Comparison of ENCODE assay signal across 20 mouse cellular contexts in the genomic region with DNA sequence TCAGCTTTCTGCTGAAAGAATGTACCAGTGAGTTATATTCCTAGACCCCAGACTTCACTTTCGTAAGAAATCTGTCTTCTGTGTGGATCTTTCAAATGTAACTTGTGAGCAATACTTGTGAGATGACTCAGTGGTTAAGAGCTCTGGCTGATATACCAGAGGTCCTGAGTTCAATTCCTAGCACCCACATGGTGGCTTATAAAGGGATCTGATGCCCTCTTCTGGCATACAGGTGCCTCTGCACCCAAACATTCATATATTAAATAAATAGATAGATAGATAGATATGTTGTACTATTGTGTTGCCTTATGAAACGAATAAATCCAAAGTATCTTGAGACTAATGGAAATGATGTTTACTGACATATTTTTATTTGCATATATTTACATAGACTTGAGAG. TPM values are rescaled to one million over a fixed set of nuclear protein-coding genes. Genes with fewer than 3 reads are reported as not detected.
DNase-seq lines count a peak whose midpoint lies in the region; ATAC-seq and TF ChIP-seq lines count a peak whose summit lies in the region.
"Had no signal": no experiment of that assay in that cellular context is flagged by ENCODE, and none has a peak within 500 bp of the region (broad histone marks: within the 10 kb centered on the region; RNA-seq: fewer than 3 reads in every experiment).

No protein-coding gene starts in this region.

- H3K9me3 ChIP-seq in kidney, postnatal 0 days (replicated peaks; ENCODE audit: low read length): no peaks in the 10 kb centered on the region
- H3K9me3 ChIP-seq in midbrain, postnatal 0 days (ENCODE audit: low read length): no peaks in the 10 kb centered on the region
- H3K9me3 ChIP-seq in midbrain, embryonic 14.5 days (ENCODE audit: control insufficient read depth, low read length): no peaks in the 10 kb centered on the region
- H3K9me3 ChIP-seq: limb, embryonic 12.5 days; liver, embryonic 15.5 days had no signal

- H3K36me3 ChIP-seq in kidney, postnatal 0 days (ENCODE audit: insufficient read depth, low read length): peaks cover 44% of the 10 kb centered on the region
- H3K36me3 ChIP-seq in midbrain, postnatal 0 days (ENCODE audit: insufficient read depth, low read length): peaks cover 48% of the 10 kb centered on the region
- peaks cover 63% of the 10 kb centered on the region for H3K36me3 ChIP-seq in midbrain, embryonic 14.5 days (ENCODE audit: control insufficient read depth, insufficient read depth, low read length)

- WGBS in kidney, postnatal 0 days: 90% methylated on average over 2 of the region's 2 CpGs
- 88% methylated on average over 2 of the region's 2 CpGs for WGBS in midbrain, postnatal 0 days
- 94% methylated on average over 2 of the region's 2 CpGs for WGBS in midbrain, embryonic 14.5 days

- no peak for ATAC-seq in kidney, postnatal 0 days (replicated peaks; ENCODE audit: low FRiP score, low read depth)
- no peak for ATAC-seq in midbrain, postnatal 0 days (ENCODE audit: low FRiP score)
- no peak for ATAC-seq in midbrain, embryonic 14.5 days (ENCODE audit: low FRiP score, low TSS enrichment)
- ATAC-seq: midbrain, embryonic 16.5 days; Patski had no signal

- peak; percentile 38; the same call in 1 of the 2 replicates for TF ChIP-seq CTCF in kidney, postnatal 0 days (IDR thresholded peaks at IDR 0.05; ENCODE audit: low read depth)
- peak; percentile 21; the same call in 1 of the 2 replicates for TF ChIP-seq CTCF in midbrain, postnatal 0 days (IDR thresholded peaks at IDR 0.05)

- H3K27me3 ChIP-seq in kidney, postnatal 0 days (ENCODE audit: insufficient read depth, low read length): no peaks in the 10 kb centered on the region
- no peaks in the 10 kb centered on the region for H3K27me3 ChIP-seq in midbrain, postnatal 0 days (ENCODE audit: insufficient read depth, low read length)
- no peaks in the 10 kb centered on the region for H3K27me3 ChIP-seq in midbrain, embryonic 14.5 days (ENCODE audit: control insufficient read depth, insufficient read depth, low read length)
- H3K27me3 ChIP-seq: limb, embryonic 12.5 days; liver, embryonic 15.5 days; Patski had no signal

- no peak overlapping the region for H3K9ac ChIP-seq in kidney, postnatal 0 days (ENCODE audit: low read depth, low read length)
- no peak overlapping the region for H3K9ac ChIP-seq in midbrain, postnatal 0 days (replicated peaks; ENCODE audit: low read length, poor library complexity, severe bottlenecking)
- H3K9ac ChIP-seq in midbrain, embryonic 14.5 days (replicated peaks; ENCODE audit: low read length): no peak overlapping the region
- H3K9ac ChIP-seq: hindbrain, embryonic 14.5 days; limb, embryonic 12.5 days; liver, embryonic 15.5 days had no signal

- no peaks in the 10 kb centered on the region for H3K4me1 ChIP-seq in kidney, postnatal 0 days (replicated peaks; ENCODE audit: insufficient read depth, low read length)
- no peaks in the 10 kb centered on the region for H3K4me1 ChIP-seq in midbrain, postnatal 0 days (ENCODE audit: insufficient read depth, low read length)
- H3K4me1 ChIP-seq in midbrain, embryonic 14.5 days (ENCODE audit: control insufficient read depth, insufficient read depth, low read length): 0 out of 2 replicates have a peak, but pooled peaks cover 3% of the 10 kb centered on the region

- no peak overlapping the region for H3K4me2 ChIP-seq in kidney, postnatal 0 days (ENCODE audit: low read length)
- no peak overlapping the region for H3K4me2 ChIP-seq in midbrain, postnatal 0 days (ENCODE audit: low read depth, low read length, poor library complexity, severe bottlenecking)
- no peak overlapping the region for H3K4me2 ChIP-seq in midbrain, embryonic 14.5 days (ENCODE audit: low read length)
- H3K4me2 ChIP-seq: hindbrain, embryonic 14.5 days; limb, embryonic 12.5 days; liver, embryonic 15.5 days had no signal

- H3K4me3 ChIP-seq in kidney, postnatal 0 days (replicated peaks; ENCODE audit: low read depth, low read length): no peak overlapping the region
- no peak overlapping the region for H3K4me3 ChIP-seq in midbrain, postnatal 0 days (ENCODE audit: low read depth, low read length)
- no peak overlapping the region for H3K4me3 ChIP-seq in midbrain, embryonic 14.5 days (replicated peaks; ENCODE audit: low read depth, low read length)
- H3K4me3 ChIP-seq: limb, embryonic 12.5 days; liver, embryonic 15.5 days had no signal

- no peak for DNase-seq in kidney, postnatal 0 days (ENCODE audit: low spot score)
- no peak for DNase-seq in kidney, adult 9 months
- DNase-seq in midbrain, postnatal 0 days (ENCODE audit: low spot score): no peak
- DNase-seq in midbrain, embryonic 14.5 days: no peak
- peak; percentile 39 for DNase-seq in NIH3T3 (ENCODE audit: low read depth)
- DNase-seq in right cerebral cortex, postnatal 10 days (ENCODE audit: low spot score in 2 of 2): no peak
- no peak for DNase-seq in natural killer cell, adult 2 months (ENCODE audit: low spot score in 2 of 2)
- DNase-seq: adrenal gland, postnatal 25 days; cerebellum, adult 18-20 months; heart, adult 11 months; heart, postnatal 36 days; kidney, adult 11 months; kidney, postnatal 25 days; layer of hippocampus, adult 9-11 months; right cerebral cortex, postnatal 4 days had no signal

- H3K27ac ChIP-seq in kidney, postnatal 0 days: no peak overlapping the region
- H3K27ac ChIP-seq in midbrain, postnatal 0 days (ENCODE audit: low read depth, low read length): no peak overlapping the region
- H3K27ac ChIP-seq in midbrain, embryonic 14.5 days (replicated peaks; ENCODE audit: low read depth, low read length): no peak overlapping the region
- H3K27ac ChIP-seq: hindbrain, embryonic 14.5 days; limb, embryonic 12.5 days; liver, embryonic 15.5 days had no signal

RNA-seq across cellular contexts. Expression of a gene that starts 5.0 kb away (rescaled TPM):
- polyA plus RNA-seq in kidney, postnatal 0 days (2015; fragmentation: Nextera tagmentation; extraction: Ambion mirVana): 11.3 and 14.8 TPM in 2 replicates
- total RNA-seq in midbrain, postnatal 0 days (2014; rRNA removed): 7.0 and 15.5 TPM in 2 replicates
- 22.1 and 24.7 TPM in 2 replicates for polyA plus RNA-seq in midbrain, postnatal 0 days (2015; fragmentation: Nextera tagmentation; extraction: Ambion mirVana)
- polyA plus RNA-seq in midbrain, embryonic 14.5 days (2014; fragmentation: Nextera tagmentation; extraction: Ambion mirVana): 11.4 and 13.4 TPM in 2 replicates

RNA-seq across cellular contexts. Expression of a gene that starts 53.6 kb away (rescaled TPM):
- 35.1 and 39.2 TPM in 2 replicates for polyA plus RNA-seq in kidney, postnatal 0 days (2015; fragmentation: Nextera tagmentation; extraction: Ambion mirVana)
- total RNA-seq in midbrain, postnatal 0 days (2014; rRNA removed): 54.5 and 78.4 TPM in 2 replicates
- polyA plus RNA-seq in midbrain, postnatal 0 days (2015; fragmentation: Nextera tagmentation; extraction: Ambion mirVana): 48.9 and 55.7 TPM in 2 replicates
- polyA plus RNA-seq in midbrain, embryonic 14.5 days (2014; fragmentation: Nextera tagmentation; extraction: Ambion mirVana): 57.3 and 59.1 TPM in 2 replicates

RNA-seq across cellular contexts. Expression of a gene that starts 54.1 kb away (rescaled TPM):
- 65.1 and 80.9 TPM in 2 replicates for polyA plus RNA-seq in kidney, postnatal 0 days (2015; fragmentation: Nextera tagmentation; extraction: Ambion mirVana)
- 163 and 181 TPM in 2 replicates for total RNA-seq in midbrain, postnatal 0 days (2014; rRNA removed)
- polyA plus RNA-seq in midbrain, postnatal 0 days (2015; fragmentation: Nextera tagmentation; extraction: Ambion mirVana): 135 and 141 TPM in 2 replicates
- 85.1 and 110 TPM in 2 replicates for polyA plus RNA-seq in midbrain, embryonic 14.5 days (2014; fragmentation: Nextera tagmentation; extraction: Ambion mirVana)

RNA-seq across cellular contexts. Expression of a gene that starts 55.3 kb away (rescaled TPM):
- 21.8 and 27.0 TPM in 2 replicates for polyA plus RNA-seq in kidney, postnatal 0 days (2015; fragmentation: Nextera tagmentation; extraction: Ambion mirVana)
- 19.0 and 20.5 TPM in 2 replicates for total RNA-seq in midbrain, postnatal 0 days (2014; rRNA removed)
- 14.3 and 16.0 TPM in 2 replicates for polyA plus RNA-seq in midbrain, postnatal 0 days (2015; fragmentation: Nextera tagmentation; extraction: Ambion mirVana)
- polyA plus RNA-seq in midbrain, embryonic 14.5 days (2014; fragmentation: Nextera tagmentation; extraction: Ambion mirVana): 16.4 and 26.4 TPM in 2 replicates
